Mouse (Mus musculus) spleen, postnatal 4 days (tissue): ENCODE results near the gene Polr2c.
A peak's percentile ranks its signal among the peaks of the same experiment; 100 is the strongest.
"Not testable (repeated sequence)": the region's sequence is repeated elsewhere in the genome, so short reads cannot be mapped to it uniquely, and the experiment has no call there.

Experiments used
- DNase-seq, 2 experiments: peaks; one replicate each; pipeline ENCODE4 v3.0.0; 2022; ENCODE audit warnings: low spot score in 2 of 2

Polr2c gene

DNA sequence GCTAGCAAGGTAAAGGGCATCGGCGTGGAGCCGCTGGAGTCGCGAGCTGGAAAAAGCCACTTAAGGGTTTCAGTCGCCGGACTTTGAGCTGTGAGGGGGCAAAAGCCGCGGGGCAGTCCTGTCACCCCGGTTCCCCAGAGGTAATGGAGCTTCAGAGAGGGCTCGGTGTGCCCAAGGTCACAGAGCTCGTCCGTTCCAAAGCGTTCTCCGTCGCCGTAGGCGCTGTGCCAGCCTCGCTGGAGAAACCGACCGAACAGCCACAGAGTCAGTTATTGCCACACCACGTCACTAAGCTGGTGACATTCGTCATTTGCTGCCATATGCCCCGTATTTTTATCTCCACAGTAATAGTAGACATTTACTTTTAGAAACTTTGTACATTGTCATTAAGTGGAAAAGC is 18.6 kb upstream of the Polr2c start:
- DNase-seq: peak; percentile 68 to 86

DNA sequence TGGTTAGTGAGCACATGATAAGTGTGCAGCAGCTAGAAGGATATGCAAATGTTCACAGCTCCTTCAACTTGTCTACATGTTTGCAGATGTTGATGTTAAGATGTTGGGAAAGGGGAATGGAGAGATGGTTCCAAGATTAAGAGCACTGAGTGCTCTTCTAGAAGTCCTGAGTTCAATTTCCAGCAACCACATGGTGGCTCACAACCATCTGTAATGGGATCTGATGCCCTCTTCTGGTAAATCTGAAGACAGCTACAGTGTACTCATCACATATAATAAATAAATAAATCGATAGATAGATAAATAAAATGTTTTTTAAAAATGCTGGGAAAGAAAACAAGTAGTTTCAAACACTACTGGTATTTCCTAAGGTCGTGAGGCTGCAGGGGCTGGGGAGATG is 16.1 kb upstream of the Polr2c start:
- no peak for DNase-seq

GRCm38 (mm10) chr8:94850049-94850448 is 7.2 kb upstream of the Polr2c start:
- DNase-seq: peak in 1 of 2 experiments; percentile 52

DNA sequence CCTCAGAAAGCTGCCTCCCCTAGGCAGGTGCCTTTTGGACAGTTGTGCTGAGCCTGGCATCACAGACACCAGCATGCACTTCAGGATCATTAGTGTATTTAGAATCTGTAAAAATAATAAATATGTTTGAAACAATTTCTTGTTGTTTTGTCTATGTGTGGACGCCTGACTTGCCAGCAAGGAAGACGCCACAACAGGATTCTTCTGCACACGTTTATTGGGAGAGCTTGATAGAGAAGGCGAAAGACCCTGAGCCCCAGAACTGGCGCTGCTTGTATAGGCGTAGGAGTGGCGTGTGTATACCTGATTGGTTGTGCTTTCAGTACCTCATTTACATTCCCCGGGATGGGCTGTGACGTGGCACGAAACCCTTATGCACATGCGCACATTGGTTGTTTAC is 2.5 kb upstream of the Polr2c start:
- not testable (repeated sequence) for DNase-seq

DNA sequence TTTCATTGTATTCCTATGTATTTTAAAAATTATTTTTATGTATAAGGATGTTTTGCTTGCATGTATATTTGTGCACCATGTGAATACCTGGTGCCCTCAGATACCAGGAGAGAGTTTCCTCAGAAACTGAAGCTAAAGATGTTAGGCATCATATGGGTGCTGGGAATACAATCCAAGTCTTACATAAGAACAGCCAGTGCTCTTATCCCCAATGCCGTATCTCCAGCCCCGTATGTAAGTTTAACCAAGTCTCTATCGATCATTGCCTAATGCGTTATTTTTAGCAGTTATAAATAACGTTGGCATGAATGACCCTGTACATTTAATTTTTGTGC is 272 bp upstream of the Polr2c start:
- DNase-seq: no peak

- peak; percentile 79 to 91 for DNase-seq
These were observed 4.2 kb downstream of the Polr2c start for GRCm38 (mm10) chr8:94861352-94861910.

- no peak for DNase-seq
These were observed 5.4 kb downstream of the Polr2c start for GRCm38 (mm10) chr8:94862487-94863220.

DNA sequence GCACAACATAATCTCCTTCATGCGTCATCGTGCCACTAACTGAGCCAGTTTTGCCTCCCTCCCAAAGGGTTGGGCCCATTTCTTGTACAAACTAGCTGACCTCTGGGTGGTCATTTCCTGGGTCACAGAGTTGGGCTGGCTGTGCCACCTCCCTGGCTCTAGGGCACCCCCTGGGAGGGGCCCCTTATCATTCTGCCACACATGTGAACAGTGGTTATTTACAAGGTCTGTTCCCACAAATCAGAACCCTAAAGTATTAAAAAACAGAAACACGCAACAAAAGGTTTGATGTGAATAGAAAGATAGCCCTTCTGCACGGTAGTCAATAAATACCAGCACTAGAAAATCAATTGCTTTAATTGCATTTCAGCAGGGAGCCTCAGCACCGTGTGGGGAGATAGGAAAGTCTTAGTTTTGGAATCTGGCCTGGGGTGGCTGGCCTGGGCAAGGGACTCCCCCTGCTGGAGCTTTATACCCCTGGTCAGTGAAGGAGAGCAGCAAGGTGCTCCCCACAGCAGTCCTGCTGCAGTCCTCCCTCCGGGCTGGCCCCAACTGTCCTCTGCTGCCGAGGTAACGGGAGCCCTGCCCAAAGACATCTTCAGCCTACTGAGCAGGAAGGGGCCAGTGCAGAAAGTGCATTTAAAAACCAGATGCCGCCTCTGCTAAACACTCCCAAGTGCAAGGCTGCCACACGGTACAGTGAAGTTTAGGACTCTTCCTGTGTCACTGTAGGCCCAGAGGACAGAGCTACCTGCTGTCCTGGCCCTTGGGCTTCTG is 6.8 kb downstream of the Polr2c start:
- DNase-seq: no peak

- no peak for DNase-seq
These were observed 8.0 kb downstream of the Polr2c start for GRCm38 (mm10) chr8:94865292-94865691.

DNA sequence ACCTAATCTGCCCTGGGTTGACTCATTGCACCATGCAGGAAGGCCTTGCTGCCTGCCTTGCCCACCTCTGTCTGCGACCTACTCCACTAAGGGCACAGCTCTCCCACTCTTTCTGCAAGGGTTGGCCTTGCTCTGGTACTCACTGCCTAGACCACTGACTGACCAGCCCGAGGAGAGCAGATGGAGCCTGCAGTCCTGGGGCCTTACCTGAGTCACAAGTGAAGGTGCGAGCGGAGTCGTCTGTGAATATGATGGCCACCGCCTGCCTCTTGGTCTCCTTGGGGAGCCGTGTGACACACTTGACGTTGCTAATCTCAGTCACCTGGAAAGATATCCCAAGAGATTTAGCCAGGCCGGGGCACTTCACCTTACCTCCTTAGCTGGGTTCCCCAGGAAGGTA is 9.7 kb downstream of the Polr2c start:
- DNase-seq: no peak

GRCm38 (mm10) chr8:94869146-94869545 is 11.9 kb downstream of the Polr2c start:
- DNase-seq: no peak

GRCm38 (mm10) chr8:94870003-94870402 is 12.8 kb downstream of the Polr2c start:
- no peak for DNase-seq

- no peak for DNase-seq
These were observed 13.3 kb downstream of the Polr2c start for GRCm38 (mm10) chr8:94870474-94871107.

DNA sequence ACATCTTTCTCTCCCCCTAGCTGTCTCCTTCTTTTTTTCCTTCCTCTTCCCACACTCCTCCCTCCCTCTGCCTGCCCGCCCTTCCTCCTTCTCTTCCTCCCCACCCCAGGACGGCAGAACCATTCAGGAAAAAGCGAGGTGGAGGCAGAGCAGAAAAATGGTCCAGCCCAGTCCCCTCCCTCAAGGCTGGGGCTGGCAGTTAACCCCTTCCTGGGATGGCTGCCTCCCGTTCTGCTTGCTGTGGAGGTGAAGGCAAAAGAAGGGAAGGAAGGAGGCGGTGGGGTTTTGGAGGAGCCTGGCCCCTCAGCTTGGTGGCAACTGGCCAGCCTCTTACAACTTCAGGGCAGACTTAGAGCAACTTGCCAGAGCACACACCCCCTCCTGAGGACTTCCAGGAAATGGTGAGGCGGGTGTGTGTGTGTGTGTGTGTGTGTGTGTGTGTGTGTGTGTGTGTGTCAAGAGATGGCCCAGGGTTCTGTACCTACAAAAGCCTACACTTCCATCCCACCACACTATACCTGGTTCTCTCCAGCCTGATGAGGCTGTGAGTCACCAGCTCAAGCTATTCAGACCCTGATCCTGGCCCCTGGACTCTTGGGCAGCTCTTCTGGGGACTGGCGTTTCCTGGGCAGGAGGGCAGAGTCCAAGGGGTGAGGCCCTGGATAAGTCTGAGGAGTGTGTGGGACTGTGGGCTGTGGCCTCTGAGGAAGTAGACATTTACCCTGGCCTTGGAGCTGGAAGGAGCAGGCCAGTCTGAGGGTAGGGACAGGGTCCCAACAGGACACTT is 14.1 kb downstream of the Polr2c start:
- no peak for DNase-seq

DNA sequence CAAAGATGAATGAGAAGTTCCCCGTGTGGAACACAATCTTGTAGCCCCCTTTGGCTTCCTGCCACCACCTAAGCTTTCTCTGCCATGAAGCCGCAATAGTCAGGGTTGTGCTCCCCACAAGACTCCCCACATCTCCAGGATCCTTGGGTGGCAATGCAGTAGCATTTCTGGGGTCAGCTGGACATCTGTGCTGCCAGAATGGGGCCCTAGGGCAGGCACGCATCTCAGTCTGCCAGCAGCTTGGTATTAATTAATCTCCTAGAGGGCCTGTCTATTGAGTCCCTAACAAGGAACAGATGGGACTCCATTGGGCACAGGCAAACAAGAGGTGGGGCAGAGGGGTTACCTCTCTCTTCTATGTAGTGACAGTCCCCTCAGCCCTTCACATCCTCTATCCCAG is 14.9 kb downstream of the Polr2c start:
- no peak for DNase-seq

DNA sequence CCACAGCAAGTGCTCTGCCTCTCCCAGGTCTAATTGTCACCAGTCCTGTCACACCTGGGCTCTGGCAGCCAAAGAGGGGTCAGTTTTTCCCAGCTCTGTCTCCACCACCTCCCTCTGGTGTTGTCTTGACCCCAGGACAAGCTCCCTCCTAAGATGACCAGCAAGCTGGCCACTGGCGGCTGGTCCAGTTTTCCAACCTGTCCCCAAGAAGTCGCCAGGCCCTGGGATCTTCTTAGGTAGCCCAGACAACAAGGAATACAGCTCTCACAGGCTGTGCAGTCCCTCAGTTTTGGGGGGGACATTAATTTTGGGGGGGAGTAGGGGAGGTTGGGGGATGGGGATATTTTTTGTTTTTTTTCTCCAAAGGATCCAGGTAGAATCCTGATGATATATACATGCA is 15.3 kb downstream of the Polr2c start:
- no peak for DNase-seq

GRCm38 (mm10) chr8:94874358-94874757 is 17.1 kb downstream of the Polr2c start:
- peak; percentile 80 to 94 for DNase-seq

DNA sequence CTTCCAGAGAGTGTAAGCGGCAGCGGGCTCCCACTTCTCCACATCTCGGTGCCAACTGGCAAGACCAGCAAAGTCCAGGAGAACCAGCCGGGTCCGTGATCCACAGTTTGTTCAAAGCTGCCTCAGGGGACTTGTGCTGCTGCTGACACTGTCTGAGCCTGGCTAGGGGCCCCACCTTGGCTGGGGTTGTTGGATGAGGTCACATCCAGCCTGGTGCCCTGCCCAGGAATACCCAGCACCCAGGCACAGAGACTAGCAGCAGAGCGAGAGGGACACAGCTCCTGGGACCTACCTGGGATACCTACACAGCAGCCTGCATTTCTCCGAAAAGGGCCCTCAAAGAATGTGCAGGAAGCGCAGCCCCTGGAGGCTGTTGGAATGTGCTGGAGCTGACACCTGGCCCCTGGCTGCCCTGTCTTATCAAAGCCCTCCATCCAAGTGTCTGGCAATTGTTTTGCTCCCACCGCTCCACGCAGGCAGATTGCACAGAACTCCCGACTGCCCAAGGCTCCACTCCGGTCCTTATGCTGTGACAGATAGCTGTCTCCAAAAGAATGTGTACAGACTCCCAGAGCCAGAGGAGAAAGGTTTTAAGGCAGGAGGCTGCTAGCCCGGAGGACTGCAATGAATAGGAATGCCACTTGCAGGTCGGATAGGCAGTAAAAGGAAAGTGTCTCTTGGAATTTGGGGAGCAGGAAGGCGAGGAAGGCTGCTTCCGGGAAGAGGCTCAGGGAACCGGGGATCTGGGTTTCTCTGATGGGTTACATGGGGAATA is 18.0 kb downstream of the Polr2c start:
- peak; percentile 40 to 76 for DNase-seq

DNA sequence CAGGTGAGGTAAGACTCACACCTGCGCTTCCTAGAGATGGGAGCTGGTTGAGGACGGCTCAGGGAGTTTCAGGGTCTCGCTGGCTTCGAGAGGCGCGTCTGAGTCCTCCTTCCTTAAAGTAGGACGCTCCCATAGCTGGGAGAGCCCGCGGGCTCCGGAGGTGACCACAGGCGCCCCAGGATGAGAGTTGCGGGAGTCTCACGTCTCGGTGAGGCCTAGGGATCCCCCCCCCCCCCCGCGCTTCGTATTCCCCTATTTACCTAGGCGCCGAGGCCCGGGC is 18.6 kb downstream of the Polr2c start:
- DNase-seq: no peak

- DNase-seq: peak; percentile 96 to 100
These were observed 19.0 kb downstream of the Polr2c start, which contains the start of gene Dok4 for GRCm38 (mm10) chr8:94876197-94876730. Gene Dok4 (minus strand): TSS chr8:94876330.

DNA sequence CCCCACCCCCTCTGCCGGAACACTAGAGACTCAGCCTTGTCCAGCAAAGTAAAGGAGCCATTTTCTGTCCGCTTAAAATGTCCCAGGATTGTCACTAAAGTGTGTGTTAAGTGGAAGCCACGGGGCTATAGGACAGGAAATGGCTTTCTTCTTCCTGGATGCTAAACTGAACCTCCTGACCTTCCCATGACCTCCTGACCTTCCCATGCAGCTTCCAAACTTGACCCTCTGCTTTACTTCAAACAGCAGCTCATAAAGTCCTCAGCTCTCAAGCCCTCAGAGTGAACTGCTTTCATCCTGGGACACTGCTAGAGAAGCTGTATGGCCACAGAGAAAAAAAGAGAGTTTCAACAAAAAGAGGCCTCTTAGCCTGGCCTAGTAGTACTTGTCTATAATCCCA is 19.6 kb downstream of the Polr2c start:
- DNase-seq: no peak
